Mouse (Mus musculus) liver, adult 2 months (tissue): ENCODE measurements at regions not wholly inside any gene's neighbourhood (a gene's known extent, or its start where the extent isn't known, plus 50 kb on each side); places are given as distances from the start of the nearest gene placed in this dataset.

Experiments
- DNase-seq: peaks from one replicate; pipeline ENCODE4 v3.0.0-alpha.2; 2011; ENCODE audit warnings: low read depth, low spot score; ENCODE audit errors: extremely low read depth
- H3K27ac ChIP-seq: fragments of 200-500 bp; replicated peaks from 2 replicates; pipeline ENCODE4 v1.5.1; 2012; ENCODE audit warnings: low read depth, mild to moderate bottlenecking, control low read depth, inconsistent platforms, low read length; ENCODE audit not compliant: insufficient read depth
- H3K27me3 ChIP-seq: fragments of 200-500 bp; 2 replicates; pipeline ENCODE4 v1.6.1; 2012; ENCODE audit warnings: mild to moderate bottlenecking, moderate library complexity, low read length, inconsistent platforms; ENCODE audit not compliant: control insufficient read depth, insufficient read depth
- H3K36me3 ChIP-seq: fragments of 200-500 bp; 2 replicates; pipeline ENCODE4 v1.6.1; 2012; ENCODE audit warnings: low read length, inconsistent platforms; ENCODE audit not compliant: control insufficient read depth, insufficient read depth
- H3K4me1 ChIP-seq: fragments of 200-500 bp; 2 replicates; pipeline ENCODE4 v1.6.1; 2011; ENCODE audit warnings: low read length; ENCODE audit not compliant: control insufficient read depth, insufficient read depth
- H3K4me3 ChIP-seq: fragments of 200-500 bp; 2 replicates; pipeline ENCODE4 v1.5.1; 2011; ENCODE audit warnings: low read depth, mild to moderate bottlenecking, control low read depth, low read length, moderate library complexity; ENCODE audit not compliant: insufficient read depth
- H3K79me2 ChIP-seq: fragments of 200-500 bp; 2 replicates; pipeline ENCODE4 v1.6.1; 2012; ENCODE audit warnings: inconsistent platforms, mild to moderate bottlenecking, low read length, moderate library complexity; ENCODE audit not compliant: control insufficient read depth, insufficient read depth
- H3K9ac ChIP-seq: fragments of 200-500 bp; 2 replicates; pipeline ENCODE4 v1.6.1; 2012; ENCODE audit warnings: low read depth, mild to moderate bottlenecking, control low read depth, inconsistent platforms, low read length
- CTCF ChIP-seq: fragments of 200-500 bp; IDR thresholded peaks from 2 replicates; pipeline ENCODE4 v1.5.1; 2011; ENCODE audit warnings: low read depth, low read length, control low read depth
- POLR2A ChIP-seq: fragments of 200-500 bp; IDR thresholded peaks from 2 replicates; pipeline ENCODE4 v1.6.1; 2011; ENCODE audit warnings: low read length, control low read depth; ENCODE audit not compliant: insufficient read depth; ENCODE audit errors: extremely low read depth
- WGBS: fragments of 180-500 bp; shearing (Covaris S2); methylation state at CpG from one replicate; pipeline ENCODE4 v1.1.7; 2018; 5-methylcytosine and 5-hydroxymethylcytosine counted together

DNA sequence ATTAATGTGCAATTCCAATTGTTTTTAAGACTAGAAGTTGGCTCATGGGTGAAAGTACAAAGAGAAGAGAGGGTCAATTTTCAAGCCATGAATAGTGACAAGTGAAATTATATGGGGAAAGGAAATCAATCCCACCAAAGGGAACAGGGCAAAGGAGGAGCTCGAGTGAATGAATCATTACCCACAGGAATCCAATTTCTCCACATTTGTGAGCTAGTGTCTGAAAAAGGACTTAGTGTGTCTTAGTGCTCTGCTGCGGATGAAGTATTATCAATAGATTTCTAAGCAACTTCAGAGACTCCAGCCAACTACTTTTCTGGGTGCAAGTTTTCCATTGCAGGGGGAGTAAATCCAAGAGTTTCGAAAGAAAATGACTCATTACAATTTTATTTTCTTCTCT is 552.5 kb upstream of the Frg1 start:
- TF ChIP-seq POLR2A (no peak), CTCF (no peak)
- H3K9ac ChIP-seq, result no peak overlapping the region
- DNase-seq, result no peak
- WGBS, result 75% methylated on average over 3 of the region's 3 CpGs
- no peaks in the 10 kb centered on the region for H3K4me1 ChIP-seq
- H3K4me3 ChIP-seq, result no peak overlapping the region
- no peaks in the 10 kb centered on the region for H3K79me2 ChIP-seq
- H3K27me3 ChIP-seq, result no peaks in the 10 kb centered on the region
- H3K27ac ChIP-seq, result no peak overlapping the region
- no peaks in the 10 kb centered on the region for H3K36me3 ChIP-seq

DNA sequence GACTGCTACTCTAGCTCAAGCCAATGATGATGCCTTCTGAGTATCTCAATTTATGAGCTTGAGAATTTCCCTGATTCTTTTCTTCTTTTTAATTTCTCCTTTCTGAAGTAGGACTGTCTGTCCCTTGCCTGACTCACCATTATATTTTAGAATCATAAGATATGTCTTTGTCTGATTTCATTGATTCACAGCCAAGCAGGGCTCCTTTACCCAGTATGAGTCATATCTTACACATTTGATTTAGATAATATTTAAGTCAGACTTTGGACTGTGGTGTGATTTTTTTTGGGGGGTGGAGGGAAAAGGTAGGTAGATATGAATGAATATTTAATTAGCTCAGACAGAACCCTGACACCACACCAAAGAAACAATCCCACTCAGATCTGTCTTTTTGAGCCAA is 547.2 kb upstream of the Frg1 start:
- no peak overlapping the region for H3K4me3 ChIP-seq
- H3K27ac ChIP-seq, result no peak overlapping the region
- H3K36me3 ChIP-seq, result no peaks in the 10 kb centered on the region
- H3K79me2 ChIP-seq, result no peaks in the 10 kb centered on the region
- no peak for DNase-seq
- H3K4me1 ChIP-seq, result no peaks in the 10 kb centered on the region
- no peaks in the 10 kb centered on the region for H3K27me3 ChIP-seq
- no peak overlapping the region for H3K9ac ChIP-seq
- TF ChIP-seq CTCF (no peak), POLR2A (no peak)

GRCm38 (mm10) chr8:41956878-41957277 is 540.0 kb upstream of the Frg1 start:
- H3K36me3 ChIP-seq, result no peaks in the 10 kb centered on the region
- TF ChIP-seq POLR2A (no peak), CTCF (no peak)
- no peak overlapping the region for H3K4me3 ChIP-seq
- DNase-seq, result no peak
- no peaks in the 10 kb centered on the region for H3K4me1 ChIP-seq
- no peak overlapping the region for H3K9ac ChIP-seq
- WGBS, result 68% methylated on average over 1 of the region's 1 CpGs
- no peaks in the 10 kb centered on the region for H3K79me2 ChIP-seq
- no peak overlapping the region for H3K27ac ChIP-seq
- no peaks in the 10 kb centered on the region for H3K27me3 ChIP-seq

DNA sequence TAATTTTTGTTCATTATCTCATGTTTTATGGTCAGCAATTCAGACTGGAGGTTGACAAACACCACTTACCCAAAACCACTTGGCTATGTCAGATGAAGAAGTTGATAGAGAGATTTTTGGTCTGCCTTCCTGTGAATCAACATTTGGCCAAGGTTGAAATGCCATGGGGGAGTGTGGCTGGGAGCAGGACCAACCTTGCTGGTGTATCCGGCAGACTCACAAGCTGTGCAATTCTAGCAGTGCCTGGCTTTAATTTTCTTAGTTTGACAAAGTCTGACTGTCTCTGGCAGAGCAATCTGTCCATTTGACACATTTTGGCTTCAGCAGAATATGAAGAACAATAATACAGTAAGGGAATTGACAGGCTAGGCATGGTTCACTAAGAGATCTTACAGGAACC is 533.9 kb upstream of the Frg1 start:
- no peak overlapping the region for H3K9ac ChIP-seq
- H3K36me3 ChIP-seq, result no peaks in the 10 kb centered on the region
- H3K27ac ChIP-seq, result no peak overlapping the region
- no peak for DNase-seq
- H3K4me3 ChIP-seq, result no peak overlapping the region
- TF ChIP-seq POLR2A, result no peak
- no peak for TF ChIP-seq CTCF
- no peaks in the 10 kb centered on the region for H3K27me3 ChIP-seq
- 80% methylated on average over 1 of the region's 1 CpGs for whole genome bisulfite sequencing
- no peaks in the 10 kb centered on the region for H3K4me1 ChIP-seq
- no peaks in the 10 kb centered on the region for H3K79me2 ChIP-seq

DNA sequence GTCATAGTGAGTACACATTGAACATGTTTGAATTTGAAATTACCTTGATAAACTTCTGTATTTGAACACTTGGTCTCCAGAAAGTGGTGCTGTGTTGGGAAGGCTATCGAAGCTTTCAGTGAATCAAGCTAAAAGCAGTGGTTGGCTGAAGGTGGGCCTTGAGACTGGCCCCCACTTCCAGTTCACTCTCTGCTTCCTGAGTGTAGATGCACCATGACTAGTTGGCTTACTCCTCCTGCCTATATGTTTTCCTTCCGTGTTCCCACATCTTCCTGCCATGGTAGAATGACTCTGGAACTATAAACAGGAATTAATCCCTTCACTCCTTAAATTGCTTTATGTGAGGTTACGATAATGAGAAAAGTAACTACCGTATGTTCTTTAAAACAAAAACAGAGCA is 522.4 kb upstream of the Frg1 start:
- TF ChIP-seq CTCF (no peak), POLR2A (no peak)
- H3K4me3 ChIP-seq, result no peak overlapping the region
- WGBS, result 82% methylated on average over 4 of the region's 4 CpGs

DNA sequence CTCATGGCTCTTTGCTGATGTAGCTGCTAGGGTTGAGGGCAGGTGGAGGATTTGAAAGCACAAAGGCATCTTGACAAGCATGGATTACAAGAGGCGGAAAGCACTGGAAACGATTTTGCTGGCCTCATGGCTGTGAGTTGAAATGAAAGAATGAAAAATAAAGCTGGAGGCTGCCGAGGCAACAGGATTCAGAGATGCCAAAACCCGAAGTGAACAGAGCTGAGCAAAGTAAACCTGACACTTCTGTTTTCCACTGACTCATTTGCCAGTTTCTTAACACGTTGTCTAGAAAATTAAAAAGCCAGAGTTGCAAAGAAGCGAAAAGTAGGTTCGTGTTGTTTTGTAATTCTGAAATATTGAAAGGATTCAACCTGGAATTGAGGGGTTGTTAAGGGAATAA is 504.2 kb upstream of the Frg1 start:
- no peak overlapping the region for H3K4me3 ChIP-seq
- no peaks in the 10 kb centered on the region for H3K36me3 ChIP-seq
- no peak overlapping the region for H3K9ac ChIP-seq
- H3K27ac ChIP-seq, result no peak overlapping the region
- no peaks in the 10 kb centered on the region for H3K4me1 ChIP-seq
- DNase-seq, result no peak
- no peaks in the 10 kb centered on the region for H3K79me2 ChIP-seq
- 83% methylated on average over 7 of the region's 7 CpGs for WGBS
- H3K27me3 ChIP-seq, result no peaks in the 10 kb centered on the region
- TF ChIP-seq POLR2A, result no peak
- no peak for TF ChIP-seq CTCF

More for the DNA sequence above, 522.4 kb upstream of the Frg1 start:
- DNase-seq, result no peak
- Histone ChIP-seq H3K27ac (no peak overlapping the region), H3K79me2 (no peaks in the 10 kb centered on the region), H3K36me3 (no peaks in the 10 kb centered on the region), H3K9ac (no peak overlapping the region), H3K27me3 (no peaks in the 10 kb centered on the region), H3K4me1 (no peaks in the 10 kb centered on the region)
